Mouse (Mus musculus) kidney, embryonic 14.5 days (tissue): Measurements from ENCODE around the gene Phf2. TPM values are rescaled to one million over a fixed set of nuclear protein-coding genes. Genes with fewer than 3 reads are reported as not detected.
A peak's percentile ranks its signal among the peaks of the same experiment; 100 is the strongest.

Experiments used
- ATAC-seq: fragments of 200-750 bp; cut with Nextera tagmentation; 2 replicates; pipeline ENCODE4 v1.8.0; 2017; ENCODE audit warnings: moderate number of reproducible peaks, mild to moderate bottlenecking, moderate TSS enrichment, moderate library complexity; ENCODE audit not compliant: low FRiP score, low TSS enrichment
- H3K27ac ChIP-seq: fragments of 300-500 bp; sonication (generic); 2 replicates; pipeline ENCODE4 v1.5.1; 2014; ENCODE audit warnings: low read depth, mild to moderate bottlenecking, low read length, moderate library complexity, mixed read lengths
- H3K27me3 ChIP-seq: fragments of 300-500 bp; sonication (generic); 2 replicates; pipeline ENCODE4 v1.6.1; 2014; ENCODE audit warnings: mild to moderate bottlenecking, low read length; ENCODE audit not compliant: control insufficient read depth, insufficient read depth
- H3K36me3 ChIP-seq: fragments of 300-500 bp; sonication (generic); 2 replicates; pipeline ENCODE4 v1.6.1; 2014; ENCODE audit warnings: low read length, mixed read lengths; ENCODE audit not compliant: control insufficient read depth, insufficient read depth
- H3K4me1 ChIP-seq: fragments of 300-500 bp; sonication (generic); 2 replicates; pipeline ENCODE4 v1.6.1; 2014; ENCODE audit warnings: low read length, mixed read lengths; ENCODE audit not compliant: control insufficient read depth, insufficient read depth
- H3K4me2 ChIP-seq: fragments of 300-500 bp; sonication (generic); replicated peaks from 2 replicates; pipeline ENCODE4 v1.6.1; 2014; ENCODE audit warnings: low read depth, mild to moderate bottlenecking, low read length
- H3K4me3 ChIP-seq: fragments of 300-500 bp; sonication (generic); 2 replicates; pipeline ENCODE4 v1.5.1; 2014; ENCODE audit warnings: mild to moderate bottlenecking, low read length
- H3K9ac ChIP-seq: fragments of 300-500 bp; sonication (generic); 2 replicates; pipeline ENCODE4 v1.6.1; 2014; ENCODE audit warnings: low read depth, mild to moderate bottlenecking, low read length, moderate library complexity
- H3K9me3 ChIP-seq: fragments of 300-500 bp; sonication (generic); 2 replicates; pipeline ENCODE4 v1.6.1; 2016; ENCODE audit warnings: low read length; ENCODE audit not compliant: control insufficient read depth
- WGBS: fragments of 180-500 bp; shearing (Covaris S2); extraction: QIAGEN DNeasy Blood & Tissue Kit; methylation state at CpG from one replicate; pipeline ENCODE4 v1.1.7; 2014; 5-methylcytosine and 5-hydroxymethylcytosine counted together
- polyA plus RNA-seq: library from polyadenylated mRNA; unstranded; fragments of >200 nt; fragmentation: Nextera tagmentation; extraction: Ambion mirVana; gene quantifications from 2 replicates; pipeline ENCODE4 v1.2.1, GENCODE M21; 2014

Gene Phf2
- polyA plus RNA-seq, 1 experiment from 2014 or later, result 11.8 TPM

DNA sequence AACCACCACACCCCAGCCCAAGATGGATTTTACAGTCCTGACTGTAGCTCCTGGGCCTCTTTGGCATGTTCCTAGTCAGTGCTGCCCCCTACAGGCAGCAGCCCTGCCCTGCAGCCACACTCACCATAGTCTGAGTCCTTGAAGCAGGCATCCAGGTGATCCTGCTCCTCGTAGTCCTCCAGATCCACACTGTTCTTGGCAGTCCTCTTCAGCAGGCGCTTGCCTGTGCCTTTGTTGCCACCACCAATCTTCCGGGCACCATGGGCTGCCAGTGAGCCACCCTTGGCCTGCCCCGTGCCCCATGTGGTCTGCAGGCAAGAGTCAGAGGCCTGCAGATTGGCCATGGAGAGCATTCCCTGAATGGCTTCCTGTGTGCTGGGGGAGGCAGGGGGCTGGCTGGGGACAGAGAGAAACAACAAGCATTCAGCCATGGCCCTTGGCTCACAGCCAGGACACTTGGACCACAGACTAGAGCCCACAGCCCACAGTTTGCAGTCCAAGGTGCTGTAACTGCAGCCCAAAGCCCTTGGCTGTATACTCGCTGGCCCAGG lies 63.4 kb downstream of the Phf2 start:
- no peak overlapping the region for H3K9ac ChIP-seq
- no peak overlapping the region for H3K4me2 ChIP-seq
- H3K9me3 ChIP-seq, result no peaks in the 10 kb centered on the region
- 73% methylated on average over 5 of the region's 5 CpGs for WGBS
- no peaks in the 10 kb centered on the region for H3K4me1 ChIP-seq
- H3K4me3 ChIP-seq, result no peak overlapping the region
- H3K36me3 ChIP-seq, result peaks cover 78% of the 10 kb centered on the region
- no peak overlapping the region for H3K27ac ChIP-seq
- no peak for ATAC-seq
- no peaks in the 10 kb centered on the region for H3K27me3 ChIP-seq

DNA sequence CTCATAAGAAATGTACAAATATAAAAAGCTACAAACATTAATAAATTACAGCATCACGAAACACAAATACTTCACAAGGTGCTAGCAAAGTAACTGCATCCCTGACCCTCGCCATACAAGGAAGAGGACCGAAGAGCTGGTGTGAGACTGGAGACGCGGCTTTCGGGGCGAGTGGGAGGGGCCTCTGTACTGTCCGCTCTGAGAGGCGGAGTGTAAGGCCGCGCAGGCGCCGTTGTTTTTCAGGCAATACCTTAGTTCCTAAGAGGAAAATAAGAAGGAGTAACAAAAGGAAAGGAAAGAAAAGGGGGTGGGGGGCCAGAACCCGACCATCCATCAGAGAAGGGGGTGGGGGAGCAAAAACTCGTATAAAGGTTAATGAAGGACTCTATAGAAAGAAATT lies 68.7 kb downstream of the Phf2 start:
- peaks cover 49% of the 10 kb centered on the region for H3K36me3 ChIP-seq
- no peak overlapping the region for H3K27ac ChIP-seq
- no peaks in the 10 kb centered on the region for H3K9me3 ChIP-seq
- no peak for ATAC-seq
- WGBS, result 54% methylated on average over 15 of the region's 15 CpGs
- H3K9ac ChIP-seq, result no peak overlapping the region
- no peak overlapping the region for H3K4me3 ChIP-seq
- H3K27me3 ChIP-seq, result no peaks in the 10 kb centered on the region
- no peak overlapping the region for H3K4me2 ChIP-seq
- H3K4me1 ChIP-seq, result no peaks in the 10 kb centered on the region

DNA sequence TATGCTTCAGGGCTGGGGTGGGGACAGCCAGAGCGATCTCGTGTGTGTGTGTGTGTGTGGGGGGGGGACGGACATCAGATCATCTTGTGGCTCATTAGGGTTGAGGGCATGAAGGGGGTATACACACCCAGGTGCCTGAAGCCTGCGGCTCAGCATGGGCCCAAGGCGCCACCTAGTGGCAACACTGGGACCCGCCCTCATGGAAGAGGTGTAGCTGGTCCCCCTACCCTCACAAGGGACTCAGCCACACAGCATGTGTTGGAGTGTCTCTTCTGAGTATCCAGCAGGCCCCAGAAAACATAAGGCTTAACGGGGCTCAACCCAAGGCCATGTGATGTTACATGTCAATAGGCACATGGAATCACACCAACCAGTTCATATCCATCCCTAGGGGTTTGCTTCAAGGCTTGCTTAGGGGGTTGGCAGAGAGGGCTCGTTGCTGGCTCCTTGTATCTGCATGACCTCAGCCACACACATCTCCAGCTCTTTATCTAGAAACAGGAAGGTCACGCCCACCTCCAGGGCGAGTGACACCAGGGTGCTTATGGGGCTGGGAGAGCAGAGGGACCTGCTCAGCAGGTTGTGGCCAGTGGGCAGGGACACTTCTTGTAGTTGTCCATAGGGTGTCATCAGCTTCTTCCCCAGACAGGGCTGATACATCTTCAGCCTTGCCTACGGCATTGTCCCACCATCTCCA lies 69.9 kb downstream of the Phf2 start:
- 35% methylated on average over 11 of the region's 11 CpGs for WGBS
- H3K9ac ChIP-seq, result no peak overlapping the region
- no peak overlapping the region for H3K4me2 ChIP-seq
- no peak overlapping the region for H3K4me3 ChIP-seq
- no peaks in the 10 kb centered on the region for H3K9me3 ChIP-seq
- peaks cover 37% of the 10 kb centered on the region for H3K36me3 ChIP-seq
- H3K27ac ChIP-seq, result no peak overlapping the region
- H3K27me3 ChIP-seq, result no peaks in the 10 kb centered on the region
- no peaks in the 10 kb centered on the region for H3K4me1 ChIP-seq
- ATAC-seq, result peak; percentile 79

- Histone ChIP-seq H3K27me3 (peaks cover 5% of the 10 kb centered on the region; the same call in 1 of the 2 replicates), H3K4me1 (no peaks in the 10 kb centered on the region), H3K4me2 (no peak overlapping the region), H3K9me3 (no peaks in the 10 kb centered on the region), H3K9ac (no peak overlapping the region), H3K4me3 (no peak overlapping the region), H3K27ac (no peak overlapping the region), H3K36me3 (peaks cover 16% of the 10 kb centered on the region)
- WGBS, result 41% methylated on average over 13 of the region's 14 CpGs
- no peak for ATAC-seq
Observed at GRCm38 (mm10) chr13:48798256-48798771, 72.6 kb downstream of the Phf2 start.

- ATAC-seq, result no peak
- H3K4me3 ChIP-seq, result no peak overlapping the region
- 48% methylated on average over 11 of the region's 11 CpGs for WGBS
- no peak overlapping the region for H3K4me2 ChIP-seq
- peaks cover 5% of the 10 kb centered on the region; the same call in 1 of the 2 replicates for H3K27me3 ChIP-seq
- no peak overlapping the region for H3K27ac ChIP-seq
- peaks cover 7% of the 10 kb centered on the region; the same call in 1 of the 2 replicates for H3K36me3 ChIP-seq
- no peak overlapping the region for H3K9ac ChIP-seq
- no peaks in the 10 kb centered on the region for H3K4me1 ChIP-seq
- no peaks in the 10 kb centered on the region for H3K9me3 ChIP-seq
Observed at GRCm38 (mm10) chr13:48796906-48797305, 74.0 kb downstream of the Phf2 start.

- Histone ChIP-seq H3K4me3 (no peak overlapping the region), H3K27me3 (peaks cover 5% of the 10 kb centered on the region; the same call in 1 of the 2 replicates), H3K9me3 (no peaks in the 10 kb centered on the region), H3K36me3 (no peaks in the 10 kb centered on the region), H3K27ac (no peak overlapping the region), H3K4me2 (no peak overlapping the region), H3K4me1 (no peaks in the 10 kb centered on the region), H3K9ac (no peak overlapping the region)
- WGBS, result 79% methylated on average over 6 of the region's 6 CpGs
- no peak for ATAC-seq
Observed at GRCm38 (mm10) chr13:48795711-48796110, 75.2 kb downstream of the Phf2 start.

DNA sequence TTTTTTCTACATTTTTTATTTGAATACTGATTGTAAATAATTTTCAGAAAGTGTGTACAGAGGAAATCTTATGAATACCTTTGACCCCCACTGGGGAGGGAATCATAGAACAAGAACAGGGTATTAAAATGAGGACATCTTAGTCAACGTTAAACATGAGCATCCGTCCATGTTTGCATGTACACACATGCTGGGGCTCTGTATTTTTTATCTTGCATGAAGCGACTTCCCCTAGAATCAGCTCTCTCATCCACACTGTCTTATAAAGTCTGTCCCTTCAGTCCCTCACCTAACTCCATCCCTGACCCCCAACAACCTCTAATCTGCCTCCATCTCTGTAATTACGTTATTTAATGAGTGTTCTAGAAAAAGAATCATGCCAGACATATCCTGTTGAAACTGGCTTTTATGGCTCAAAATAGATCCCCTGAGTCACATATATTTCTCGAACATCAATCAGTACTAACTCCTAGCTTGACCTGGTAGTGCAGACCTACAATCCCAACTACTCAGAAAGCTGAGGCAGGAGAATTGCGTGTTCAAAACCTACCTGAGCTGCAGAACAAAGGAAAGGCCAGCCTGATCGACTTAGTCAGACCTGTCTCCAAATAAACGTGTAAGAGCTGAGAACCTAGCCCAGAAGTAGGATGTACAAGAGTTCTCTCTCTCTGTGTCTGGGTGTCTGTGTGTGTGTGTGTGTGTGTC lies 86.2 kb downstream of the Phf2 start:
- H3K4me2 ChIP-seq, result no peak overlapping the region
- H3K27me3 ChIP-seq, result no peaks in the 10 kb centered on the region
- no peak for ATAC-seq
- no peaks in the 10 kb centered on the region for H3K9me3 ChIP-seq
- WGBS, result 80% methylated on average over 8 of the region's 8 CpGs
- H3K36me3 ChIP-seq, result no peaks in the 10 kb centered on the region
- H3K4me1 ChIP-seq, result peaks cover 5% of the 10 kb centered on the region; the same call in 1 of the 2 replicates
- no peak overlapping the region for H3K27ac ChIP-seq
- no peak overlapping the region for H3K9ac ChIP-seq
- no peak overlapping the region for H3K4me3 ChIP-seq

DNA sequence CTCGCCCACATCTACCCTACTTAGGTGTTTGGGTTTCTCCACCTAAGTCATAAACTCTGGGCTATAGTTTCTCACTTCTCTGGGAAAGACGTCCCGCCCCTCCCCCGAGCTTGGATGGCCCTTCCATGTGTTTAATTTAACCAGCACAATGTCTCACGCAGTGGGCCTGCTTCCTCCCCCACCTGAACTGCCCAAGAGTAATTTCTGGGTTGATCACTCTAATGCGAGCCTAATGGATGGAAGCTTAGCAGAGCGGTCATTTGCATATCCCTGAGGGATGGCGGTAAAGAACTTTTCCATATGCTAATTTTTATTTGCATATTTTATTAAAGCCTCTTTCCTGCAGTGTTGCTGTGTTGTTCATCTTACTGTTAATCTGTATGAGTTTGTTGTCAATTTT lies 86.8 kb downstream of the Phf2 start:
- WGBS, result 30% methylated on average over 8 of the region's 8 CpGs
- H3K4me3 ChIP-seq, result no peak overlapping the region
- no peak overlapping the region for H3K4me2 ChIP-seq
- H3K27me3 ChIP-seq, result no peaks in the 10 kb centered on the region
- H3K27ac ChIP-seq, result no peak overlapping the region
- H3K36me3 ChIP-seq, result no peaks in the 10 kb centered on the region
- no peak overlapping the region for H3K9ac ChIP-seq
- ATAC-seq, result no peak
- H3K9me3 ChIP-seq, result no peaks in the 10 kb centered on the region
- H3K4me1 ChIP-seq, result peaks cover 5% of the 10 kb centered on the region; the same call in 1 of the 2 replicates
